26 mouse cellular contexts compared by ENCODE assay signal in genomic region chr2:114911845-114912500, GRCm38 (mm10).
DNase-seq lines count a peak whose midpoint lies in the region; ATAC-seq lines count a peak whose summit lies in the region.
"Had no signal": no experiment of that assay in that cellular context is flagged by ENCODE, and none has a peak within 500 bp of the region (broad histone marks: within the 10 kb centered on the region; RNA-seq: fewer than 3 reads in every experiment).

No protein-coding gene starts in this region.

- no peak overlapping the region for H3K4me3 ChIP-seq in kidney, embryonic 15.5 days (replicated peaks)
- no peak overlapping the region for H3K4me3 ChIP-seq in neural tube, embryonic 11.5 days (ENCODE audit: low read depth, low read length)
- H3K4me3 ChIP-seq: embryonic facial prominence, embryonic 13.5 days; forebrain, embryonic 10.5 days; forebrain, embryonic 15.5 days; gastrocnemius, adult 2 months; heart, embryonic 13.5 days; liver, embryonic 12.5 days had no signal

- no peaks in the 10 kb centered on the region for H3K27me3 ChIP-seq in kidney, embryonic 15.5 days
- no peaks in the 10 kb centered on the region for H3K27me3 ChIP-seq in neural tube, embryonic 11.5 days (ENCODE audit: control insufficient read depth, insufficient read depth, low read length)
- H3K27me3 ChIP-seq: embryonic facial prominence, embryonic 13.5 days; forebrain, embryonic 15.5 days; heart, embryonic 13.5 days; liver, embryonic 12.5 days had no signal

- peaks cover 7% of the 10 kb centered on the region for H3K4me1 ChIP-seq in kidney, embryonic 15.5 days
- peaks cover 3% of the 10 kb centered on the region; the same call in 1 of the 2 replicates for H3K4me1 ChIP-seq in neural tube, embryonic 11.5 days (ENCODE audit: control insufficient read depth, insufficient read depth, low read length)
- H3K4me1 ChIP-seq: forebrain, embryonic 15.5 days; liver, embryonic 12.5 days had no signal

- no peak overlapping the region for H3K4me2 ChIP-seq in kidney, embryonic 15.5 days
- no peak overlapping the region for H3K4me2 ChIP-seq in neural tube, embryonic 11.5 days (ENCODE audit: low read depth)
- H3K4me2 ChIP-seq: embryonic facial prominence, embryonic 13.5 days; forebrain, embryonic 15.5 days; heart, embryonic 13.5 days; liver, embryonic 12.5 days; midbrain, embryonic 11.5 days had no signal

- ATAC-seq in kidney, embryonic 15.5 days (replicated peaks; ENCODE audit: low FRiP score), result peak; percentile 79
- 0 out of 2 replicates have a peak, but pooled peaks have one; percentile 41 for ATAC-seq in neural tube, embryonic 11.5 days (ENCODE audit: insufficient read depth, low FRiP score, low TSS enrichment)
- ATAC-seq in cerebellum, adult (ENCODE audit: insufficient number of reproducible peaks, low FRiP score, low TSS enrichment), result no peak
- ATAC-seq: forebrain, embryonic 15.5 days; hindbrain, embryonic 16.5 days; liver, embryonic 12.5 days; liver, postnatal 0 days had no signal

- H3K9ac ChIP-seq in kidney, embryonic 15.5 days, result no peak overlapping the region
- no peak overlapping the region for H3K9ac ChIP-seq in neural tube, embryonic 11.5 days (ENCODE audit: low read length)
- H3K9ac ChIP-seq: embryonic facial prominence, embryonic 13.5 days; forebrain, embryonic 15.5 days; heart, embryonic 13.5 days; liver, embryonic 12.5 days; liver, postnatal 0 days had no signal

- WGBS in kidney, embryonic 15.5 days, result 28% methylated on average over 7 of the region's 7 CpGs
- WGBS in neural tube, embryonic 11.5 days, result 37% methylated on average over 7 of the region's 7 CpGs

- no peak overlapping the region for H3K27ac ChIP-seq in kidney, embryonic 15.5 days
- no peak overlapping the region for H3K27ac ChIP-seq in neural tube, embryonic 11.5 days (ENCODE audit: low read depth, low read length)
- H3K27ac ChIP-seq: embryonic facial prominence, embryonic 13.5 days; forebrain, embryonic 10.5 days; forebrain, embryonic 15.5 days; gastrocnemius, adult 2 months; heart, embryonic 13.5 days; liver, embryonic 12.5 days had no signal

- H3K36me3 ChIP-seq in kidney, embryonic 15.5 days, result no peaks in the 10 kb centered on the region
- no peaks in the 10 kb centered on the region for H3K36me3 ChIP-seq in neural tube, embryonic 11.5 days (ENCODE audit: control insufficient read depth, insufficient read depth, low read length)
- H3K36me3 ChIP-seq: embryonic facial prominence, embryonic 13.5 days; forebrain, embryonic 10.5 days; forebrain, embryonic 15.5 days; heart, embryonic 13.5 days; liver, embryonic 12.5 days had no signal

- no peaks in the 10 kb centered on the region for H3K9me3 ChIP-seq in kidney, embryonic 15.5 days (replicated peaks)
- H3K9me3 ChIP-seq in neural tube, embryonic 11.5 days (ENCODE audit: control insufficient read depth, low read length), result no peaks in the 10 kb centered on the region
- H3K9me3 ChIP-seq: embryonic facial prominence, embryonic 13.5 days; forebrain, embryonic 10.5 days; forebrain, embryonic 15.5 days; heart, embryonic 13.5 days; liver, embryonic 12.5 days had no signal

- DNase-seq in kidney, adult 11 months, result no peak
- peak; percentile 32 for DNase-seq in neural tube, embryonic 11.5 days (ENCODE audit: low spot score)
- DNase-seq in neural tube, embryonic 10.5 days (ENCODE audit: extremely low spot score, low spot score), result no peak
- peak; percentile 52 for DNase-seq in forelimb bud, embryonic 11.5 days (ENCODE audit: low read depth, low spot score)
- DNase-seq in left cerebral cortex, adult 9 months (ENCODE audit: low spot score in 2 of 2), result no peak
- DNase-seq: adrenal gland, adult 8-10 months; B cell, adult 2 months; cerebellum, adult 8-10 months; cerebellum, postnatal 36 days; gastrocnemius, adult 2 months; heart, postnatal 10 days; kidney, adult 2 months; layer of hippocampus, postnatal 36 days; liver, postnatal 0 days; lung, postnatal 36 days; thymus, adult 2 months; thymus, postnatal 4 days had no signal

Comparison
In these comparisons a context has a peak if more than half of its experiments do, and no peak if none do; other contexts are left out.
1. DNase-seq: peak in neural tube, embryonic 11.5 days (single experiment) and forelimb bud, embryonic 11.5 days (single experiment); none in kidney, adult 11 months (single experiment), neural tube, embryonic 10.5 days (single experiment) and left cerebral cortex, adult 9 months (0 of 2).